Mouse (Mus musculus) embryonic facial prominence, embryonic 12.5 days (tissue): ENCODE results near the gene Aplf. TPM values are rescaled to one million over a fixed set of nuclear protein-coding genes. Genes with fewer than 3 reads are reported as not detected.

Source experiments
- ATAC-seq: fragments of 200-750 bp; cut with Nextera tagmentation; 2 replicates; pipeline ENCODE4 v1.8.0; 2017; ENCODE audit not compliant: insufficient number of reproducible peaks, insufficient read depth, low FRiP score, low TSS enrichment
- H3K27ac ChIP-seq: fragments of 300-500 bp; sonication (generic); 2 replicates; pipeline ENCODE4 v1.5.1; 2016; ENCODE audit warnings: mild to moderate bottlenecking
- H3K27me3 ChIP-seq: fragments of 300-500 bp; sonication (generic); 2 replicates; pipeline ENCODE4 v1.6.1; 2016; ENCODE audit warnings: mild to moderate bottlenecking, moderate library complexity
- H3K36me3 ChIP-seq: fragments of 300-500 bp; sonication (generic); 2 replicates; pipeline ENCODE4 v1.6.1; 2016; ENCODE audit warnings: mild to moderate bottlenecking
- H3K4me1 ChIP-seq: fragments of 300-500 bp; sonication (generic); 2 replicates; pipeline ENCODE4 v1.6.1; 2016
- H3K4me2 ChIP-seq: fragments of 300-500 bp; sonication (generic); replicated peaks from 2 replicates; pipeline ENCODE4 v1.6.1; 2016; ENCODE audit warnings: mild to moderate bottlenecking, moderate library complexity
- H3K4me3 ChIP-seq: fragments of 300-500 bp; sonication (generic); 2 replicates; pipeline ENCODE4 v1.5.1; 2016; ENCODE audit warnings: mild to moderate bottlenecking
- H3K9ac ChIP-seq: fragments of 300-500 bp; sonication (generic); 2 replicates; pipeline ENCODE4 v1.6.1; 2016; ENCODE audit warnings: mild to moderate bottlenecking, moderate library complexity
- H3K9me3 ChIP-seq: fragments of 300-500 bp; sonication (generic); 2 replicates; pipeline ENCODE4 v1.6.1; 2016; ENCODE audit warnings: mild to moderate bottlenecking, moderate library complexity
- WGBS: fragments of 180-500 bp; shearing (Covaris S2); methylation state at CpG from one replicate; pipeline ENCODE4 v1.1.7; 2016; 5-methylcytosine and 5-hydroxymethylcytosine counted together
- polyA plus RNA-seq: library from polyadenylated mRNA; unstranded; fragments of >200 nt; fragmentation: Nextera tagmentation; extraction: Ambion mirVana; gene quantifications from 2 replicates; pipeline ENCODE4 v1.2.1, GENCODE M21; 2016

Aplf gene
- 13.6 and 14.0 TPM in 2 replicates for polyA plus RNA-seq

DNA sequence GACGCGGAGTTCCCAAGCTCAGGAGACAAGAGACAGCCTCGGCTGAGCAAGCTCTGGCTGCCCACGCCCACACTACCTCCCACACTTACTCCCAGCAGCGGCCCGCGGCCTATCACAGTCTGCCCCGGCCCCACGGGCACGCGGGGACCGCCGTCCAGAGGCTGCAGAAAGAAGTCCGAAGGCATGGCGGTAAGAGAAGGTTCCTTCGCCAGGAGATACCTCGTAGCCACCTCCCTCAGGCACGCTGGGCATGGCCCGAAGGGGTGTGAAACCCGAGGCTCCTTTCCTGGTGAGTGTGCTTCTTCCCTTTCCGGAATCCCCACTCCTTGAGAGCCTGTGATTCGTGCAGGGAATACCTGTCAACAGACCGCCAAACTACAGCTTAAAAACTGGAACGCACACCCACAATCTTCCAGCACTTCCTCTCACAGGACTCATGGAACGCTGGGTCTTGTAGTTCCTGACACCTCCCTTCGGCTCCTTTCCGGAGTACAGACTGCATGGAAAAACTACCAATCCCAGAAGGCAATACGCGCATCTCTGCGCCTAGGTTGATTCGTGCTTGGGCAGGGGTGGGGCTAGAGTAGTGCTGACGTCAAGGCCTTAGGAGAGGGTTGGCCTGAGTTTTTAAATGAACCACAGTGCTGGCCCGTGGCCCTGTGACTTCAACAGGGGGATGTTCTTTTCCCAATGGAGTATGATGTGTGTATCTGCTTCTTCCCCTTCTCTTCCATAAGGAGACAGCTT lies at the start of gene Aplf:
Gene Aplf, minus strand, starts transcription at position 423 of the 747 bp plus-strand sequence.
- peak within 1 kb of the TSS; percentile 87 for H3K4me2 ChIP-seq
- peak; percentile 99 for ATAC-seq
- H3K27me3 ChIP-seq: no peaks in the 10 kb centered on the region
- under 1% methylated on average over 33 of the region's 33 CpGs for WGBS
- H3K27ac ChIP-seq: peak within 1 kb of the TSS; percentile 63; the same call in 1 of the 2 replicates
- H3K9me3 ChIP-seq: no peaks in the 10 kb centered on the region
- peaks cover 6% of the 10 kb centered on the region; the same call in 1 of the 2 replicates for H3K4me1 ChIP-seq
- peak within 1 kb of the TSS; percentile 87 for H3K4me3 ChIP-seq
- no peaks in the 10 kb centered on the region for H3K36me3 ChIP-seq
- peak within 1 kb of the TSS; percentile 71 for H3K9ac ChIP-seq

DNA sequence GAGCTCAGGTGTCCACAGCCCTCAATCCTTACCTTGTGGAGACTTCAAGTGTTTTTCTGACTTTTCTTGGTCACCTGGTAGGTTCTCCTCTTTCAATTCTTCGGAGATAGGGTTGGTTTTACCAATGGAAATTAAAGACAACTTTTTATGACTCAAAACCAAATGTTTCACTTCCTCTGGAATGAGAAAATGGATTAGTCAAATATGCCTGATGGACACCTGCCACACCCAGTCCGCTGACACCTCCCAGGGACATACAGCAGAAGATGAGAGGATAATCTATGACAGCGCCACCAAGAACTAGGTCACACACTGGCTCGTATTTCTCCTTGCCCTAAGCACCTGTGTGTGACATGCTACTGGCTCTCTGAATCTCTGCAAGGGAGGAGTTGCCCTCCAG lies 42.1 kb upstream of the Aplf start:
- ATAC-seq: no peak
- Histone ChIP-seq H3K27ac (no peak overlapping the region), H3K4me2 (no peak overlapping the region), H3K4me3 (no peak overlapping the region), H3K27me3 (no peaks in the 10 kb centered on the region), H3K4me1 (no peaks in the 10 kb centered on the region), H3K9ac (no peak overlapping the region), H3K36me3 (no peaks in the 10 kb centered on the region), H3K9me3 (no peaks in the 10 kb centered on the region)
- 87% methylated on average over 4 of the region's 4 CpGs for WGBS

GRCm38 (mm10) chr6:87712311-87712710 lies 40.3 kb upstream of the Aplf start:
- H3K36me3 ChIP-seq: no peaks in the 10 kb centered on the region
- WGBS: 83% methylated on average over 4 of the region's 4 CpGs
- no peak for ATAC-seq

GRCm38 (mm10) chr6:87706246-87706645 lies 34.3 kb upstream of the Aplf start:
- ATAC-seq: no peak
- Histone ChIP-seq H3K27ac (no peak overlapping the region), H3K4me3 (no peak overlapping the region), H3K4me1 (no peaks in the 10 kb centered on the region), H3K4me2 (no peak overlapping the region), H3K36me3 (no peaks in the 10 kb centered on the region), H3K9ac (no peak overlapping the region), H3K27me3 (no peaks in the 10 kb centered on the region), H3K9me3 (no peaks in the 10 kb centered on the region)
- WGBS: 41% methylated on average over 3 of the region's 3 CpGs

More at GRCm38 (mm10) chr6:87712311-87712710, 40.3 kb upstream of the Aplf start:
- Histone ChIP-seq H3K27ac (no peak overlapping the region), H3K4me1 (no peaks in the 10 kb centered on the region), H3K9me3 (no peaks in the 10 kb centered on the region), H3K9ac (no peak overlapping the region), H3K4me2 (no peak overlapping the region), H3K27me3 (no peaks in the 10 kb centered on the region), H3K4me3 (no peak overlapping the region)

DNA sequence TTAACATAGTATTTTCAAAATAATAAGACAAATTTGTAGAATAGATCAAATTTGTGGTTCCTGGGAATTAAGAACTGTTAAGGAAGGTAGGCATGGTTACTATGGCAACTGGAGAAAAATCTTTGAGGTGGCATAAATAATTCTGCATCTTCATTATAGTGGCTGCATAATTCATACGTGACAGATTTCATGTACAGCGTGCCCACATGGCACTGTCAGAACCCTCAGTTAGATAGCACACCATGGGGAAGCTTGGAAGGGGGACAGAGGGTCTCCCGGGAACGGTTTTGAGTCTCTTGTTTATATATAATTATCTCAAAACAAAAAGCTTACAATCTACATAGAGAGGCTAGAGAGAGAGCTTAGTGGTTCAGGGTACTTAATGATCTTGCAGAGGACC lies 24.6 kb upstream of the Aplf start:
- Histone ChIP-seq H3K27ac (no peak overlapping the region), H3K4me1 (peaks cover 4% of the 10 kb centered on the region; the same call in 1 of the 2 replicates), H3K9ac (no peak overlapping the region), H3K27me3 (no peaks in the 10 kb centered on the region), H3K4me2 (no peak overlapping the region), H3K4me3 (no peak overlapping the region), H3K36me3 (no peaks in the 10 kb centered on the region), H3K9me3 (no peaks in the 10 kb centered on the region)
- no peak for ATAC-seq
- 94% methylated on average over 4 of the region's 4 CpGs for WGBS

DNA sequence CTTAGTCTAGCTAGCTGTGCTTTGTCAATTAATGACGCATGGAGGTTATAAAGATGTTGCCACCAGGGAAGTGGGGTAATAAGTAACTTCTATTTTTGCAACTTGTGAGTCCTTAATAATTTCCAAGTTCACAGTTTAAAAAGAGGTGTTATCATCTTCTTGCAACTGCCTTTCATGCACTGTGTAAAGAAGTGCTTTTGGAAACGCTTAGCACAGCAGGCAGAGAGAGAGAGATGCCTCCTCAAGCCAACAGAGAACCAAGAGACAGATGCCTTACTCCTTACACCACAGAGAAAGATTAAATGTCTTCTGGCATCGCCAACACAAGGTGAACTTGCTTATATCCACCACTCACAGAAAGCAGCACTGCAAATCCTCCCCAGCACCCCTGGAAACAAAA lies 24.0 kb upstream of the Aplf start:
- H3K9me3 ChIP-seq: no peaks in the 10 kb centered on the region
- no peaks in the 10 kb centered on the region for H3K27me3 ChIP-seq
- H3K4me2 ChIP-seq: no peak overlapping the region
- no peaks in the 10 kb centered on the region for H3K36me3 ChIP-seq
- peaks cover 4% of the 10 kb centered on the region; the same call in 1 of the 2 replicates for H3K4me1 ChIP-seq
- H3K4me3 ChIP-seq: no peak overlapping the region
- 82% methylated on average over 3 of the region's 3 CpGs for WGBS
- H3K27ac ChIP-seq: no peak overlapping the region
- ATAC-seq: no peak
- no peak overlapping the region for H3K9ac ChIP-seq

GRCm38 (mm10) chr6:87680418-87680817 lies 8.4 kb upstream of the Aplf start:
- Histone ChIP-seq H3K9ac (no peak overlapping the region), H3K4me3 (no peak overlapping the region), H3K27me3 (no peaks in the 10 kb centered on the region), H3K9me3 (no peaks in the 10 kb centered on the region), H3K4me1 (no peaks in the 10 kb centered on the region), H3K4me2 (no peak overlapping the region), H3K27ac (no peak overlapping the region), H3K36me3 (no peaks in the 10 kb centered on the region)
- 77% methylated on average over 3 of the region's 3 CpGs for WGBS
- ATAC-seq: no peak

DNA sequence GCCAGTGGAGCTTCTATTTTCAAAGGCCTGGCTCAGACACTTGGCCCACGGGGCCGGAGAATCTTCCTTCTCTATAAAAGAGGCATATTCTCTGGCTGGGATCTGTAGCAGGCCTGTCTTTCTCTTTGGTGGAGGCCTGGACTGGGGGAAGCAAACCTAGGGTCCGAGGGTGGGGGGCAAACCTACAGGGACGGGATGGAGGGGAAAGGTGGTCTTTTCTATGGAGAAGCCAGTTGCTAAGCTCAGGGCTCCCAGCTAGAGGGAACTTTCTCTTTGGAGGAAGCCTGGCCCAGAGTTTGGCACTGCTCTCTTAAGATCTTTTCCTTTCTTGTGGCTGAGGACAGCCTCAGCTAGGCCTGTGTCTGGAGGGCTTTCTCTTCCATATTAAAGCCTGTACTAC lies 668 bp upstream of the Aplf start:
- Histone ChIP-seq H3K4me2 (peak overlapping the region; percentile 87), H3K9me3 (no peaks in the 10 kb centered on the region), H3K36me3 (no peaks in the 10 kb centered on the region), H3K9ac (peak overlapping the region; percentile 46), H3K4me3 (peak overlapping the region; percentile 87), H3K27ac (no peak overlapping the region), H3K27me3 (no peaks in the 10 kb centered on the region), H3K4me1 (peaks cover 6% of the 10 kb centered on the region; the same call in 1 of the 2 replicates)
- no peak for ATAC-seq
- 50% methylated on average over 4 of the region's 4 CpGs for WGBS

GRCm38 (mm10) chr6:87671353-87671752 lies 640 bp downstream of the Aplf start:
- Histone ChIP-seq H3K4me2 (peak overlapping the region; percentile 87), H3K36me3 (no peaks in the 10 kb centered on the region), H3K27ac (peak overlapping the region; percentile 63; the same call in 1 of the 2 replicates), H3K4me3 (peak overlapping the region; percentile 87), H3K9ac (peak overlapping the region; percentile 71), H3K27me3 (no peaks in the 10 kb centered on the region), H3K4me1 (peaks cover 6% of the 10 kb centered on the region; the same call in 1 of the 2 replicates), H3K9me3 (no peaks in the 10 kb centered on the region)
- no peak for ATAC-seq
- WGBS: 9% methylated on average over 8 of the region's 8 CpGs

- Histone ChIP-seq H3K4me2 (no peak overlapping the region), H3K4me1 (peaks cover 6% of the 10 kb centered on the region; the same call in 1 of the 2 replicates), H3K4me3 (no peak overlapping the region), H3K27me3 (no peaks in the 10 kb centered on the region), H3K9me3 (no peaks in the 10 kb centered on the region), H3K27ac (no peak overlapping the region), H3K9ac (no peak overlapping the region), H3K36me3 (0 out of 2 replicates have a peak, but pooled peaks cover 2% of the 10 kb centered on the region)
- no peak for ATAC-seq
- 37% methylated on average over 7 of the region's 7 CpGs for WGBS
Observed at GRCm38 (mm10) chr6:87669894-87670588, 2.0 kb downstream of the Aplf start.

DNA sequence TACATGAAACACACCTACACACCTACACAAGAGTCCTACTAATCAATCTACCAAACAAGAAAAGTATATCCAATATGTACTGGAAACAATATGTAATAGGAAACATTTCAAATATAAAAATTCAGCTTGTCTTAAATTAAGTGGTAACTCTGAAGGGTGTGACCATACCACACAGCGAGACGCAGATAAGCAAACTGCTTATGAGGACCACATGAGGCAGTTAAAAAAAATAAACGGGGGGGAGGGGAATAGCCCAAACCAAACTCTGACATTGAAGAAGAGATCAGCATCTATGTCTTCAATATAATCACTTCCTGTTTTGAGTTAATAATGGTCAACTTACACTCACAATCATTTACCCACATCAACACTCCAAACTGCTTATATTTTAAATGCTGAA lies 3.3 kb downstream of the Aplf start:
- WGBS: 75% methylated on average over 3 of the region's 3 CpGs
- Histone ChIP-seq H3K27ac (no peak overlapping the region), H3K4me1 (peaks cover 6% of the 10 kb centered on the region; the same call in 1 of the 2 replicates), H3K36me3 (0 out of 2 replicates have a peak, but pooled peaks cover 2% of the 10 kb centered on the region), H3K4me2 (no peak overlapping the region), H3K4me3 (no peak overlapping the region), H3K9me3 (no peaks in the 10 kb centered on the region), H3K27me3 (no peaks in the 10 kb centered on the region), H3K9ac (no peak overlapping the region)
- ATAC-seq: no peak

DNA sequence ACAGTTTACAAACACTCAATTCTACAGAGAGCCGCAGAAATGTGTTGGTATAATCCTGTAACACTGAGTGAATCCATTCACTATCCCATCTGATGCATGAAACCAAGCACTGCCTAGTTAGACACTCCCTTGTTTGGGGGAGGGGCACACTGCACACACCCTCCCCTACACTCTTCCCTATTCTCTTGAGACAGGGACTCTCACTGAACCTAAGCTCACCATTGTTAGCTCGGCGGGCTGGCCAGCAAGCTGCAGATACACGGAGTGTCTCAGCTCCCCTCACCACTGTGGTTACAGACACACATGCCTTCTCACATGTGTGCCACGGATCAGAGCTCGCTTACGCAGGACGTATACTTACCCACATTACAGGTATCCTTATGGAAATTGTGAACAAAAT lies 4.2 kb downstream of the Aplf start:
- no peak for ATAC-seq
- H3K4me3 ChIP-seq: no peak overlapping the region
- H3K4me2 ChIP-seq: no peak overlapping the region
- 0 out of 2 replicates have a peak, but pooled peaks cover 2% of the 10 kb centered on the region for H3K36me3 ChIP-seq
- no peaks in the 10 kb centered on the region for H3K9me3 ChIP-seq
- WGBS: 75% methylated on average over 8 of the region's 8 CpGs
- peaks cover 6% of the 10 kb centered on the region; the same call in 1 of the 2 replicates for H3K4me1 ChIP-seq
- no peak overlapping the region for H3K27ac ChIP-seq
- H3K27me3 ChIP-seq: no peaks in the 10 kb centered on the region
- no peak overlapping the region for H3K9ac ChIP-seq
